Mouse (Mus musculus): ENCODE data around the gene Fam185a. TPM values are rescaled to one million over a fixed set of nuclear protein-coding genes. Genes with fewer than 3 reads are reported as not detected.
A peak's percentile ranks its signal among the peaks of the same experiment; 100 is the strongest.

Fam185a gene
- total RNA-seq (2021) (10 to 100 TPM; 18.4 to 19.9 TPM), polyA plus RNA-seq (2012; rRNA removed) (4.5 and 6.2 TPM in 2 replicates)
- long read RNA-seq, transcript Fam185a-201 (8 exons, 3,027 nt) = major isoform, 25 of 30 reads
- long read RNA-seq, partial matches to known transcripts = 1 of 30 reads
- long read RNA-seq, other reads (novel, unspliced or antisense) = 4 of 30 reads

DNA sequence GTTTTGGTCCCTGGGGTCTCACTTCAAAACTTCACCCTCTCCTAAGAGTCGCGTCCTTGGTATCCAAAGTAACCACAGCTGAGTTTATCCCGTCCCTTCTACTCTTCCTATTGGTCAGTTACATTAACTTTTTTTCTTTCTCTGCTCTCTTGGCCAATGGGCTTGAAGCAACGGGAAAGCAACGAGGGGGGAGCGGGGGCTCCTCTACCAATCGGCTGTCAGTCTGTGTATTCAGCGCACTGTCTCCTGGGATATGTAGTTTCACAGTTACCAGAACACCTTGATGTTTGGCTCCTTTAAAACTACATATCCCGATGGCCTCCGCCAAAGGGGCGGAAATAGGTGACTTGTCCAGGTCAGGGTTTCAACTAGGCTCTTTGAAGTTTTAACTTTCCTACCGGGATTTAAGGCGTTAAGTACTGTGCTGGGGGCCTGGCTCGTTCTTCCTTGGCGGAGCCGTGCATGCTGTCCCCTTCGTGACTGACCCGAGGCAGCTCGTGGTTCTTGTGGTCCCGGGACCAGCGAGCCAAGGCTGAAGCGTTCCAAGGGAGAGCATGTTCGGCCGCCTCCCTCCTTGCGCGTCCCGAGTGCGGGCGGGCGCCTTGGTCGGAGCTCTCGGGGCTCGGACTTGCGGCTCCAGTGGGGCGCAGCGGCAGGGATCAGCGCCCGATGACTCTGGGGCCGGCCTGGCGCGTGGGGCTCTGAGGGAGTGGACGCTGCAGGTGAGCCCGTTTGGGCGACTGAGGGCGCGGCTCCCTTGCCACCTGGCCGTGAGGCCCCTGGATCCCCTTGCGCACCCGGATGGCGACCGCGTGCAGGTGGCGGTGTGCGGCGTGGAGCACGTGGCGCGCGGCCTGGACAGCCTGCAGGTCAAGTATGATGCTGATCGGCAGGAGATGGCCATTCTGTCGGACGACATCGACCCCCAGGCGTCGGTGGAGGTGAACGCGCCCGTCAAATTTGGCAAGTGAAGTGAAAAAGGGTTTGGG, at the start of gene Fam185a, which contains the start of gene Ccdc146:
Gene Fam185a, plus strand, starts transcription at position 345 of the 989 bp plus-strand sequence.
Gene Ccdc146, minus strand, starts transcription at position 64 of the 989 bp plus-strand sequence.
- DNase-seq = peak; percentile 82 to 95
- no peaks in the 10 kb centered on the region for H3K27me3 ChIP-seq (ENCODE audit: control insufficient read depth, insufficient read depth, low read length)
- intact Hi-C loops (cut with DNase I) = loop anchor here (10.0 kb wide), 2 partner anchors 370 to 540 kb away; partner anchors contain the start of genes Phtf2, Ptpn12 and Tmem60
- H3K79me2 ChIP-seq (replicated peaks; ENCODE audit: control insufficient read depth, insufficient read depth, low read length) = no peaks in the 10 kb centered on the region; the same call in 1 of the 2 replicates
- no peak for TF ChIP-seq EP300 (IDR thresholded peaks at IDR 0.05; ENCODE audit: insufficient read depth, low read depth, low read length)
- TF ChIP-seq POLR2A (IDR thresholded peaks at IDR 0.05; ENCODE audit: insufficient read depth, low read depth, low read length) = no peak
- peak; percentile 39 for TF ChIP-seq CTCF (IDR thresholded peaks at IDR 0.05)
- H3K9ac ChIP-seq (ENCODE audit: low read depth, low read length) = peak within 1 kb of the TSS; percentile 98
- under 1% methylated on average over 68 of the region's 68 CpGs for WGBS
- no peaks in the 10 kb centered on the region; the same call in 1 of the 2 replicates for H3K4me1 ChIP-seq (ENCODE audit: control insufficient read depth, insufficient read depth, low read length)
- peak within 1 kb of the TSS; percentile 73 for H3K27ac ChIP-seq
- H3K4me3 ChIP-seq = peak within 1 kb of the TSS; percentile 72
- no peaks in the 10 kb centered on the region; the same call in 1 of the 2 replicates for H3K36me3 ChIP-seq (ENCODE audit: control insufficient read depth, insufficient read depth, low read length)

GRCm38 (mm10) chr5:21376935-21377334, 47.8 kb upstream of the Fam185a start:
- WGBS = 77% methylated on average over 4 of the region's 4 CpGs
- no peak for DNase-seq
- no peak overlapping the region for H3K4me3 ChIP-seq
- TF ChIP-seq CTCF (IDR thresholded peaks at IDR 0.05) (no peak), POLR2A (IDR thresholded peaks at IDR 0.05; ENCODE audit: insufficient read depth, low read depth, low read length) (no peak), EP300 (IDR thresholded peaks at IDR 0.05; ENCODE audit: insufficient read depth, low read depth, low read length) (no peak)
- intact Hi-C loops (cut with DNase I) = no loop called here
- no peaks in the 10 kb centered on the region for H3K27me3 ChIP-seq (ENCODE audit: control insufficient read depth, insufficient read depth, low read length)
- no peaks in the 10 kb centered on the region; the same call in 1 of the 2 replicates for H3K4me1 ChIP-seq (ENCODE audit: control insufficient read depth, insufficient read depth, low read length)
- H3K27ac ChIP-seq = no peak overlapping the region
- no peaks in the 10 kb centered on the region for H3K36me3 ChIP-seq (ENCODE audit: control insufficient read depth, insufficient read depth, low read length)
- H3K79me2 ChIP-seq (replicated peaks; ENCODE audit: control insufficient read depth, insufficient read depth, low read length) = no peaks in the 10 kb centered on the region
- H3K9ac ChIP-seq (ENCODE audit: low read depth, low read length) = no peak overlapping the region

DNA sequence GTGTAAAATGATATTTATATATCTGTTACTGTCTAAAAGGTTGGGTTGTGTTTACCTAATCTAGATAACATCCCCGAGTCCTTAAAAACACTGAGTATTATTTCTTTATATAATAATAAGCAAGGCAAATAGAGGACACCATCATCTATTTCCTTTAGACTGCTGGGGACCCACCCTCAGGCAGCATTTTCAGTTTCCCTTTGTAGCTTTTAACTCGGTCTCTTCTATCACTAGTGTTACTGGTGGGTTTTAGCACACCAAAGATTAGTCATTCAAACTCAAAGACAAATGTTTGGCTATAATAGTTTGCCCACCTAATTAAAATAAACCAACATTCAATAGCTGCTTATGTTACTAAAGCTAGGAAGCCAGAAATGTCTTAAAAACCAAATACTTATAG, 46.4 kb upstream of the Fam185a start:
- DNase-seq = no peak
- Histone ChIP-seq H3K9ac (ENCODE audit: low read depth, low read length) (no peak overlapping the region), H3K27ac (no peak overlapping the region), H3K79me2 (replicated peaks; ENCODE audit: control insufficient read depth, insufficient read depth, low read length) (no peaks in the 10 kb centered on the region), H3K27me3 (ENCODE audit: control insufficient read depth, insufficient read depth, low read length) (no peaks in the 10 kb centered on the region), H3K4me3 (no peak overlapping the region), H3K36me3 (ENCODE audit: control insufficient read depth, insufficient read depth, low read length) (no peaks in the 10 kb centered on the region), H3K4me1 (ENCODE audit: control insufficient read depth, insufficient read depth, low read length) (no peaks in the 10 kb centered on the region; the same call in none of the 2 replicates)
- WGBS = 62% methylated on average over 2 of the region's 2 CpGs
- intact Hi-C loops (cut with DNase I) = no loop called here
- TF ChIP-seq EP300 (IDR thresholded peaks at IDR 0.05; ENCODE audit: insufficient read depth, low read depth, low read length) = no peak
- TF ChIP-seq POLR2A (IDR thresholded peaks at IDR 0.05; ENCODE audit: insufficient read depth, low read depth, low read length) = no peak
- TF ChIP-seq CTCF (IDR thresholded peaks at IDR 0.05) = no peak

DNA sequence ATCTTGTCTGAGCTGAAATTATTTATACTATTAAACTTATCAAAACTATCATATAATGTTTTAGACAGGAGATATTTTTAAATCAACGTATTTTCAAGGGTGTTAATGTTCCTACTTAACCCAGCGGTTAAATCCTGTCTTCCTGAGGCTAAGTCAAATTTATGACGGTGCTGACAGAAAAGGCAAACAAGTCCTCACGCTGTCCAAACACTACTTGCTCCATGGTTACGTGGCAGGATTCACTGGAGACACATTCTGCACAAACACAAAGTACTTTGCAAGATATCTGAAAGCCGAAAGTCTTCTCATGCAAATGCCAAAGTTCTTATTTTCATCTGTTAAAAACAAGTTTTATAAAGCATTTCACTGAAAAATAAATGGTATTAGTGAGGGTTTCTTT, 42.8 kb upstream of the Fam185a start:
- Histone ChIP-seq H3K4me3 (no peak overlapping the region), H3K79me2 (replicated peaks; ENCODE audit: control insufficient read depth, insufficient read depth, low read length) (no peaks in the 10 kb centered on the region), H3K27ac (no peak overlapping the region), H3K9ac (ENCODE audit: low read depth, low read length) (no peak overlapping the region), H3K27me3 (ENCODE audit: control insufficient read depth, insufficient read depth, low read length) (no peaks in the 10 kb centered on the region), H3K36me3 (ENCODE audit: control insufficient read depth, insufficient read depth, low read length) (no peaks in the 10 kb centered on the region), H3K4me1 (ENCODE audit: control insufficient read depth, insufficient read depth, low read length) (no peaks in the 10 kb centered on the region; the same call in none of the 2 replicates)
- intact Hi-C loops (cut with DNase I) = no loop called here
- no peak for TF ChIP-seq CTCF (IDR thresholded peaks at IDR 0.05)
- TF ChIP-seq EP300 (IDR thresholded peaks at IDR 0.05; ENCODE audit: insufficient read depth, low read depth, low read length) = no peak
- no peak for TF ChIP-seq POLR2A (IDR thresholded peaks at IDR 0.05; ENCODE audit: insufficient read depth, low read depth, low read length)
- no peak for DNase-seq
- WGBS = 55% methylated on average over 6 of the region's 6 CpGs

- Histone ChIP-seq H3K9ac (ENCODE audit: low read depth, low read length) (no peak overlapping the region), H3K79me2 (replicated peaks; ENCODE audit: control insufficient read depth, insufficient read depth, low read length) (no peaks in the 10 kb centered on the region), H3K4me1 (ENCODE audit: control insufficient read depth, insufficient read depth, low read length) (no peaks in the 10 kb centered on the region; the same call in none of the 2 replicates), H3K4me3 (no peak overlapping the region), H3K27ac (no peak overlapping the region), H3K27me3 (ENCODE audit: control insufficient read depth, insufficient read depth, low read length) (no peaks in the 10 kb centered on the region), H3K36me3 (ENCODE audit: control insufficient read depth, insufficient read depth, low read length) (no peaks in the 10 kb centered on the region)
- no peak for DNase-seq
- TF ChIP-seq CTCF (IDR thresholded peaks at IDR 0.05) = no peak
- no peak for TF ChIP-seq EP300 (IDR thresholded peaks at IDR 0.05; ENCODE audit: insufficient read depth, low read depth, low read length)
- TF ChIP-seq POLR2A (IDR thresholded peaks at IDR 0.05; ENCODE audit: insufficient read depth, low read depth, low read length) = no peak
- 67% methylated on average over 6 of the region's 6 CpGs for WGBS
- intact Hi-C loops (cut with DNase I) = no loop called here
Measured at GRCm38 (mm10) chr5:21382678-21383077, 42.1 kb upstream of the Fam185a start.
